Mouse (Mus musculus) olfactory bulb, adult 2 months (tissue): ENCODE data around the gene Gabbr2. TPM values are rescaled to one million over a fixed set of nuclear protein-coding genes. Genes with fewer than 3 reads are reported as not detected.

ENCODE experiments used
- H3K27ac ChIP-seq: fragments of 200-500 bp; 2 replicates; pipeline ENCODE4 v1.5.1; 2012; ENCODE audit warnings: low read depth, low read length; ENCODE audit not compliant: insufficient read depth
- H3K4me1 ChIP-seq: fragments of 200-500 bp; 2 replicates; pipeline ENCODE4 v1.6.1; 2012; ENCODE audit warnings: low read length; ENCODE audit not compliant: control insufficient read depth, insufficient read depth
- H3K4me3 ChIP-seq: fragments of 200-500 bp; 2 replicates; pipeline ENCODE4 v1.5.1; 2012; ENCODE audit warnings: mild to moderate bottlenecking, low read depth, low read length, moderate library complexity; ENCODE audit not compliant: insufficient read depth
- CTCF ChIP-seq: fragments of 200-500 bp; IDR thresholded peaks from 2 replicates; pipeline ENCODE4 v1.5.1; 2012; ENCODE audit warnings: low read depth, mild to moderate bottlenecking, low read length, moderate library complexity; ENCODE audit not compliant: insufficient read depth
- POLR2A ChIP-seq: fragments of 200-500 bp; IDR thresholded peaks from 2 replicates; pipeline ENCODE4 v1.6.1; 2012; ENCODE audit warnings: mild to moderate bottlenecking, low read depth, low read length, moderate library complexity; ENCODE audit not compliant: insufficient read depth
- WGBS: fragments of 180-500 bp; shearing (Covaris S2); methylation state at CpG from one replicate; pipeline ENCODE4 v1.1.7; 2018; 5-methylcytosine and 5-hydroxymethylcytosine counted together
- polyA plus RNA-seq: library from polyadenylated mRNA; stranded (reverse); fragments of >200 nt; gene quantifications from 2 replicates; pipeline ENCODE4 v1.2.4, GENCODE M21; 2012; ENCODE audit warnings: low replicate concordance; ENCODE audit not compliant: missing spikeins, insufficient read depth, insufficient read length

Gene Gabbr2
- polyA plus RNA-seq, 1 experiment, result not detected

DNA sequence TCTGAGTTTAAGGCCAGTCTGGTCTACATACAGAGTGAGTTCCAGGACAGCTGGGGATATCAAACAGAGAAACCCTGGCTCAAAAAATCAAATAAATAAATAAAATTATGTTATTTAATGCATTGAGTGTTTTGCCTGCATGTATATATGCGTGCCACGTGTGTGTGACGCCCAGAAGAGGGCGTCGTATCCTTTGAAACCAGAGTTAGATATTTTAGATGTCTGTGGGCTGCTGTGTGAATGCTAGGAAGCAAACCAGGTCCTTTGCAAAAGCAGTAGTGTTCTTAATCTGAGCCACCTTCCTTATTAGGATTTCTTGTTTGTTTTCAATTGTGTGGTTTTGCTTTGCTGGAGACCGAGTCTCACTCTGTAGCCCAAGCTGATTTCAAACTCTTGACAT lies 13.3 kb downstream of the Gabbr2 start:
- peaks cover 4% of the 10 kb centered on the region for H3K4me1 ChIP-seq
- no peak for TF ChIP-seq CTCF
- TF ChIP-seq POLR2A, result no peak
- H3K27ac ChIP-seq, result no peak overlapping the region

GRCm38 (mm10) chr4:46977161-46977560 lies 14.5 kb downstream of the Gabbr2 start:
- WGBS, result 93% methylated on average over 7 of the region's 7 CpGs
- Histone ChIP-seq H3K4me3 (no peak overlapping the region), H3K4me1 (peaks cover 4% of the 10 kb centered on the region), H3K27ac (no peak overlapping the region)
- TF ChIP-seq POLR2A (no peak), CTCF (no peak)

More for the DNA sequence above, 13.3 kb downstream of the Gabbr2 start:
- H3K4me3 ChIP-seq, result no peak overlapping the region
- 88% methylated on average over 6 of the region's 6 CpGs for WGBS

DNA sequence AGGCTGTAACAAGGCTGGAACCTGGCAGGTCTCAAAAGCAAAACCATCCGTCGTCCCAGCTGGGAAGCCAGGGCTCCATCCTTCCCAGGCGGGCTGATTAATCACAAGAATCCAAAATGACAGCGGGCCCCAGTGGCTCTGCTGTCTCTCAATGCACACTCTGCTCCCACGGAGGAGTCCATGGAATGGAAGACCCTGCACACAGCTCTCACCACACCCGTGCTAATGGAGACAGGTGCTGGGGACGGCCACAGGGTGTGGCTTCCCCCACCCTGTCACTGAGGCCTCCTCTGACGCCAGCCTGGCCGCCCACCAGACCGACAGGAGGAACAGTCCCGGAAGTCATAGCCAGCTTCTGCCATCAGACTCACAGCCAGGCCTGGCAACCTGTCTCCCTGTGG lies 15.0 kb downstream of the Gabbr2 start:
- WGBS, result 91% methylated on average over 11 of the region's 11 CpGs
- Histone ChIP-seq H3K27ac (no peak overlapping the region), H3K4me1 (peaks cover 2% of the 10 kb centered on the region), H3K4me3 (no peak overlapping the region)
- TF ChIP-seq CTCF, result no peak
- no peak for TF ChIP-seq POLR2A

DNA sequence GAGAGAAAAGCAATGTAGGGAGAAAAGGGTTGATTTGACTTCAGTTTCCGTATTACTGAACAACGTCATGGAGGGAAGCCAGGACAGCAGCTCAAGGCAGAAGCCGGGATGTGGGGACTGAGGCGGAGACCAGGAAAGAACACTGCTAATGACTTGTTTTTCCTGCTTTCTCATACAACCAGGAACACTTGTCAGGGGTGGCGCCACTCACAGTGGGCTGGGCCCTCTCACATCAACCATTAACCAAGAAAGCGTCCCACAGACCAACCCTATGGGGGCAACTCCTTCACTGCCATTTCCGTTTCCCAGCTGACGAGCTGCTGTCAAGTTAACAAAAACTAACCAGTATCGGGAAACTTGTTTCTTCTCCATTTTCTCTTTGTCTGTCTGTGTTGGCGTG lies 18.4 kb downstream of the Gabbr2 start:
- Histone ChIP-seq H3K4me3 (no peak overlapping the region), H3K4me1 (peaks cover 2% of the 10 kb centered on the region), H3K27ac (no peak overlapping the region)
- no peak for TF ChIP-seq CTCF
- no peak for TF ChIP-seq POLR2A
- WGBS, result 74% methylated on average over 10 of the region's 10 CpGs

DNA sequence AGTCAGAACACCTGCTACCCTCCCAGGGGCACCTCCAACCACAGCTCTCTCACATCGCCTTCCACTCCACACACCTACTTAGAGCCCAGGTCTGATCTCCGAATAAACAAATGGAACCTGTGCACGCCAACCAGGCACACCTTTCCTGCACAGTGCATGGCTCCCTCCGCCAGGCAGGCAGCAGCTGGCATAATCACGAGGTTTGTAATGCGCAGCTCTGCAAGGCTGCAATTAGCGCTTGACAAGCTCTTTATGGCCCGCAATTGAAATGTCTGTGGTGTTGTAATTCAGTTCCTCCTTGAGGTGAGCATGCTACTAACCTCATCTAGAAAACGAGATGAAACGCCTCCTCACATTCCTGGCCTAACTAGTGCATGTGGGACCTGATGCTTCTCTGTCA lies 23.7 kb downstream of the Gabbr2 start:
- no peak overlapping the region for H3K27ac ChIP-seq
- WGBS, result 37% methylated on average over 10 of the region's 10 CpGs
- H3K4me1 ChIP-seq, result peaks cover 6% of the 10 kb centered on the region
- no peak for TF ChIP-seq POLR2A
- no peak for TF ChIP-seq CTCF
- H3K4me3 ChIP-seq, result no peak overlapping the region

GRCm38 (mm10) chr4:46966551-46966950 lies 25.1 kb downstream of the Gabbr2 start:
- H3K27ac ChIP-seq, result no peak overlapping the region
- no peak for TF ChIP-seq CTCF
- no peak for TF ChIP-seq POLR2A
- H3K4me1 ChIP-seq, result peaks cover 6% of the 10 kb centered on the region
- no peak overlapping the region for H3K4me3 ChIP-seq

- WGBS, result 89% methylated on average over 2 of the region's 2 CpGs
- Histone ChIP-seq H3K4me3 (no peak overlapping the region), H3K27ac (no peak overlapping the region), H3K4me1 (peaks cover 12% of the 10 kb centered on the region)
- no peak for TF ChIP-seq POLR2A
These were observed 30.3 kb downstream of the Gabbr2 start for GRCm38 (mm10) chr4:46961403-46961802.

GRCm38 (mm10) chr4:46960208-46960607 lies 31.5 kb downstream of the Gabbr2 start:
- Histone ChIP-seq H3K27ac (no peak overlapping the region), H3K4me1 (peaks cover 12% of the 10 kb centered on the region)
- WGBS, result 83% methylated on average over 10 of the region's 10 CpGs

DNA sequence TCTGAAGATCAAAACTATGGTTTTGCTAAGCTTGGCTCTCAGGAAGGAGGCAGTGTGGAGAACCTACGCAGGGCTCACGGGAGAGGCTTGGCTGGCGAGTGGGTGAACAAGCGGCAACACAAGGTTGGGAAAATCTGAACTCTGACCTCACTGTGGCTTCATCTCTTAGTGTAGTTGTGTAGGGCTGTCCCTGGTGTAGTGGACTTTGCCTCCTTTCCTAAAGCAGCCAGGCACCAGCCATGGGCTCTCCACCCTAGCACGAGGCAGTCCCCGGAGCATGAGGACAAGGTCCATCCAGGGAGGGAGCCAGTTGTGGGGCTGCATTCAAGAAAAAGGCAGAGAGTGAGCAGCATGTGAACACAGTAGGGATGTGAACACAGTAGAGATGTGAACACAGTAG lies 31.9 kb downstream of the Gabbr2 start:
- Histone ChIP-seq H3K4me3 (no peak overlapping the region), H3K4me1 (peaks cover 12% of the 10 kb centered on the region), H3K27ac (no peak overlapping the region)
- TF ChIP-seq POLR2A (no peak), CTCF (no peak)
- 93% methylated on average over 6 of the region's 6 CpGs for WGBS

More at GRCm38 (mm10) chr4:46960208-46960607, 31.5 kb downstream of the Gabbr2 start:
- no peak for TF ChIP-seq POLR2A
- no peak for TF ChIP-seq CTCF
- no peak overlapping the region for H3K4me3 ChIP-seq

GRCm38 (mm10) chr4:46957955-46958354 lies 33.7 kb downstream of the Gabbr2 start:
- no peak overlapping the region for H3K27ac ChIP-seq
- WGBS, result 51% methylated on average over 7 of the region's 7 CpGs

More at GRCm38 (mm10) chr4:46957955-46958354, 33.7 kb downstream of the Gabbr2 start:
- TF ChIP-seq CTCF, result no peak
- TF ChIP-seq POLR2A, result no peak
- H3K4me3 ChIP-seq, result no peak overlapping the region
- peaks cover 15% of the 10 kb centered on the region for H3K4me1 ChIP-seq
